Mouse (Mus musculus) kidney, adult 2 months (tissue): ENCODE measurements around the gene Cfl1. TPM values are rescaled to one million over a fixed set of nuclear protein-coding genes. Genes with fewer than 3 reads are reported as not detected.

Experiments used
- DNase-seq: peaks from one replicate; pipeline ENCODE4 v3.0.0; 2021
- H3K27ac ChIP-seq: fragments of 200-500 bp; 2 replicates; pipeline ENCODE4 v1.5.1; 2012; ENCODE audit warnings: low read depth, low read length, control low read depth, inconsistent platforms; ENCODE audit not compliant: insufficient read depth
- H3K27me3 ChIP-seq: fragments of 200-500 bp; replicated peaks from 2 replicates; pipeline ENCODE4 v1.6.1; 2012; ENCODE audit warnings: mild to moderate bottlenecking, moderate library complexity, low read length, inconsistent platforms; ENCODE audit not compliant: control insufficient read depth, insufficient read depth
- H3K36me3 ChIP-seq: fragments of 200-500 bp; 2 replicates; pipeline ENCODE4 v1.6.1; 2012; ENCODE audit warnings: mild to moderate bottlenecking, moderate library complexity, low read length, inconsistent platforms; ENCODE audit not compliant: control insufficient read depth, insufficient read depth
- H3K4me1 ChIP-seq: fragments of 200-500 bp; 2 replicates; pipeline ENCODE4 v1.6.1; 2011; ENCODE audit warnings: low read length; ENCODE audit not compliant: control insufficient read depth, insufficient read depth
- H3K4me3 ChIP-seq: fragments of 200-500 bp; 2 replicates; pipeline ENCODE4 v1.5.1; 2011; ENCODE audit warnings: mild to moderate bottlenecking, low read depth, low read length, control low read depth; ENCODE audit not compliant: insufficient read depth
- CTCF ChIP-seq: fragments of 200-500 bp; conservative IDR thresholded peaks from 2 replicates; pipeline ENCODE4 v1.5.1; 2011; ENCODE audit warnings: low read depth, mild to moderate bottlenecking, control low read depth, low read length, moderate library complexity, mixed read lengths; ENCODE audit not compliant: insufficient read depth, insufficient read length
- POLR2A ChIP-seq: fragments of 200-500 bp; IDR thresholded peaks from one replicate; pipeline ENCODE4 v1.6.1; 2011; ENCODE audit warnings: low read depth, low read length, control low read depth
- WGBS: fragments of 180-500 bp; shearing (Covaris S2); methylation state at CpG from one replicate; pipeline ENCODE4 v1.1.7; 2018; 5-methylcytosine and 5-hydroxymethylcytosine counted together
- polyA plus RNA-seq: library from polyadenylated mRNA; depleted of rRNA; stranded (reverse); fragments of >200 nt; gene quantifications from 2 replicates; pipeline ENCODE4 v1.2.3, GENCODE M21; 2012

Cfl1 gene
- polyA plus RNA-seq, 1 experiment: 413 TPM

- H3K4me1 ChIP-seq: 0 out of 2 replicates have a peak, but pooled peaks cover 3% of the 10 kb centered on the region
Measured at GRCm38 (mm10) chr19:5516906-5517505, 26.8 kb downstream of the Cfl1 start.

DNA sequence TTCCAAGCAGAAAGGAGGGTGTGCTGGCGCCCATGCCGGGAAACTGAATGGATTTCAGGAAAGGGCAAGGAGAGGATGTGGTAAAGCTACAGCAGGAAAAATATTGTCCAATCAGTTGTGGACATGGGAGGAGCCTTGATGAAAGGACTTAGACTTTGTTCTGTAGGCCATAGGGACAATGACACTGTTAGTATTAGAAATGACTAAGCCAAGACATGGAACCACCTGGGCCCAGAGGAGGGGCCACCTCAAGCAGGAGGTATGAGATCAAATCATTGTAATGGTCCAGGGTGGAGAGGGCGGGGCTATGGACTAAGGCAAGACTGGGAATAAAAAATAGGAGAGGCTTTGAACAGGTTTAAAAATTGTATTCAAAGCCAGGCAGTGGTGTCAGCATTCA is 28.5 kb downstream of the Cfl1 start:
- WGBS: 81% methylated on average over 3 of the region's 3 CpGs
- Histone ChIP-seq H3K4me3 (no peak overlapping the region), H3K27me3 (no peaks in the 10 kb centered on the region), H3K4me1 (no peaks in the 10 kb centered on the region), H3K27ac (no peak overlapping the region), H3K36me3 (no peaks in the 10 kb centered on the region)
- no peak for TF ChIP-seq CTCF
- TF ChIP-seq POLR2A: no peak
- peak; percentile 56 for DNase-seq

More at GRCm38 (mm10) chr19:5516906-5517505, 26.8 kb downstream of the Cfl1 start:
- Histone ChIP-seq H3K4me3 (no peak overlapping the region), H3K27ac (no peak overlapping the region), H3K27me3 (no peaks in the 10 kb centered on the region), H3K36me3 (no peaks in the 10 kb centered on the region)
- DNase-seq: no peak
- 84% methylated on average over 8 of the region's 8 CpGs for WGBS
- TF ChIP-seq POLR2A (no peak), CTCF (no peak)

GRCm38 (mm10) chr19:5525204-5525603 is 34.9 kb downstream of the Cfl1 start:
- H3K4me1 ChIP-seq: peaks cover 8% of the 10 kb centered on the region
- no peak for DNase-seq
- TF ChIP-seq CTCF: no peak
- no peak for TF ChIP-seq POLR2A
- H3K4me3 ChIP-seq: no peak overlapping the region
- H3K36me3 ChIP-seq: no peaks in the 10 kb centered on the region
- H3K27me3 ChIP-seq: no peaks in the 10 kb centered on the region
- WGBS: 77% methylated on average over 5 of the region's 5 CpGs
- H3K27ac ChIP-seq: no peak overlapping the region

DNA sequence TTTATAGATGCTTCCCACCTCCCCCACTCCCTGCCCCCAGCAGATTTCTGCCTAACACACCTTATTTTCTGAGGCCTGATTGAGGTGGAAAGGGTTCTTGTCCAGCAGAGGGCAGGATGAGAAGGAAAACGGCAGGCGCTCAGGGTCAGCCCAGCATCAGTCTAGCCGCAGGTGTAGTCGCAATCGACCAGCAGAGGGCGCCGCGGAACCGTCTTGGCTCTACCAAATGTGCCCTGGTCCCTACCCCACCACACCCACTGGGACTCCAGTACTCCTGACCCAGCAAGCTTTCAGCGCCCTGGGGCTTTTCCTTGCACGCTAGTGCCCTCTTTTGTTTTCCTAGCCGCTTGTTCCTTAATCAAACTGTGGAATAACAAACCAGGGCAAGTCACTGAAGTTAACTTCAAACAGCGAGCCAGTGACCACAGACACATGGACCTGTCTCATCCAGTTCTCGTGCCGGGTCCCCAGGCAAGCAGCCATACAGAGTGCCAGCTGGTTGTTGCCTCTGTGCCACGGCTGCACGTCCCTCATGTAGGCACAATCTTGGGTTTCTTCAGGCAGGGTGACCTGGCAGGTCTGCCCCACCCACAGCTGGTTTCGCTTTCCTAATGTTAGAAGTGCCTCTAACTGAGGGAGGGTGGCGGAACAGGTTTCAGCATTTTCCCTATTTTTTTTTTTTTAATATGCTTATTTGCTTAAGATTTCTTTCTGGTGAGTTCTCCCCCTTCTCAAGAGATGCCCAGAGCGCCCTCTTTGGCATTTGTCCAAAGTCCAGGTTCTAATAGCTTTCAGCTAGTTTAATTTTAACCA is 39.3 kb downstream of the Cfl1 start:
- WGBS: 4% methylated on average over 20 of the region's 20 CpGs

DNA sequence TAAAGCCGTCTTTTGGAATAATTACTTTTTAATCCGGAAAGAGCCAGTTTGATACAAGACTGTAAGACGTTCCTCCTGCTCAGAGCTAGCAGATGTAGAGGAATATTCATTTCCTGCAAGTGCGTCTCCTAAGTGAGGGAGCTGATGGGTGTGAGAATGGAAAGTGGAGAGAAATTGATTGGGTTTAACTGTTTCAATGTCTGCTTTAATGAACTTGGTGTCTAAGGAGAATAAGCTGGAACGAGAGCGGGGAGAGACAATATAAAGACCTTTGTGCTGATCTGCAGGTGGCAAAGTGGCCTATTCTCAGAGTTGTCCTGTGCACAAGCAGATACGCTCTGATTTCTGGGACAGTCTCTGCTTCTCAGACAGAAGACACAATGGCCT is 39.9 kb downstream of the Cfl1 start:
- Histone ChIP-seq H3K4me3 (no peak overlapping the region), H3K27me3 (no peaks in the 10 kb centered on the region), H3K36me3 (no peaks in the 10 kb centered on the region), H3K27ac (peak overlapping the region; percentile 58), H3K4me1 (peaks cover 11% of the 10 kb centered on the region)
- DNase-seq: no peak
- TF ChIP-seq POLR2A: no peak
- TF ChIP-seq CTCF: no peak
- WGBS: 32% methylated on average over 7 of the region's 7 CpGs

More for the DNA sequence above, 39.3 kb downstream of the Cfl1 start:
- Histone ChIP-seq H3K4me1 (peaks cover 11% of the 10 kb centered on the region), H3K36me3 (no peaks in the 10 kb centered on the region), H3K4me3 (peak overlapping the region; percentile 35), H3K27me3 (no peaks in the 10 kb centered on the region), H3K27ac (peak overlapping the region; percentile 73)
- no peak for TF ChIP-seq POLR2A
- peak; percentile 98 for TF ChIP-seq CTCF
- peak; percentile 99 for DNase-seq

DNA sequence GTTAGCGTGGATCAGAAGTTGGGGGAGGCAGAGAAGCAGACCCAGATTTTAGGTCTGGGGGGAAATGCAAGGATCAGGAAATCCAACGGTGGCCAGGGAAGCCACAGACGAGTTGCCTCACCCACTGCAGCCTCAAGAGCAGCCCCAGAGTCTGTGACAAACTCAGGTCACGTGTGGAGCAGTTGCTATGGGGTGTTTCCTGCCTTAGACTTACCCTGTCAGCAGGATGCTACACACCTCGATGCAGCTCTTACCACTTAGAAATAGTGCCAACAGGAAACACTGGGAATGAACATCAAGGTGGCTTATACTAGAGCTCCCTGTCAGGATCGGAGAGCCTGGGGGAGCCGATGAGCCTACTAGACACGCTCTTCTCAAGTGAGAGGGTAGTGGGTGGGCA is 42.3 kb downstream of the Cfl1 start:
- no peak overlapping the region for H3K4me3 ChIP-seq
- H3K36me3 ChIP-seq: no peaks in the 10 kb centered on the region
- no peaks in the 10 kb centered on the region for H3K27me3 ChIP-seq
- peaks cover 11% of the 10 kb centered on the region for H3K4me1 ChIP-seq
- whole genome bisulfite sequencing: 69% methylated on average over 8 of the region's 8 CpGs
- DNase-seq: no peak
- no peak for TF ChIP-seq POLR2A
- TF ChIP-seq CTCF: no peak
- no peak overlapping the region for H3K27ac ChIP-seq

- H3K36me3 ChIP-seq: no peaks in the 10 kb centered on the region
- no peak for DNase-seq
- no peak overlapping the region for H3K4me3 ChIP-seq
- TF ChIP-seq POLR2A (no peak), CTCF (no peak)
- no peaks in the 10 kb centered on the region for H3K27me3 ChIP-seq
- H3K4me1 ChIP-seq: no peaks in the 10 kb centered on the region
- H3K27ac ChIP-seq: no peak overlapping the region
- WGBS: 81% methylated on average over 8 of the region's 8 CpGs
Measured at GRCm38 (mm10) chr19:5538786-5539185, 48.5 kb downstream of the Cfl1 start.
